Mouse (Mus musculus) forebrain, postnatal 0 days (tissue): Measurements from ENCODE around the gene Ispd. TPM values are rescaled to one million over a fixed set of nuclear protein-coding genes. Genes with fewer than 3 reads are reported as not detected.

ENCODE experiments used
- ATAC-seq: fragments of 200-750 bp; cut with Nextera tagmentation; 2 replicates; pipeline ENCODE4 v1.8.0; 2017; ENCODE audit warnings: mild to moderate bottlenecking, moderate library complexity
- DNase-seq: peaks from one replicate; pipeline ENCODE4 v3.0.0-alpha.2; 2015
- H3K27ac ChIP-seq: fragments of 300-500 bp; sonication (generic); 2 replicates; pipeline ENCODE4 v1.5.1; 2014; ENCODE audit warnings: low read depth, mild to moderate bottlenecking, antibody characterized with exemption, low read length, moderate library complexity, mixed read lengths
- H3K27me3 ChIP-seq: fragments of 300-500 bp; sonication (generic); 2 replicates; pipeline ENCODE4 v1.6.1; 2014; ENCODE audit warnings: mild to moderate bottlenecking, low read length, mixed read lengths; ENCODE audit not compliant: insufficient read depth
- H3K36me3 ChIP-seq: fragments of 300-500 bp; sonication (generic); 2 replicates; pipeline ENCODE4 v1.6.1; 2014; ENCODE audit warnings: mild to moderate bottlenecking, moderate library complexity; ENCODE audit not compliant: insufficient read depth
- H3K4me1 ChIP-seq: fragments of 300-500 bp; sonication (generic); 2 replicates; pipeline ENCODE4 v1.6.1; 2014; ENCODE audit warnings: antibody characterized with exemption; ENCODE audit not compliant: insufficient read depth
- H3K4me2 ChIP-seq: fragments of 300-500 bp; sonication (generic); 2 replicates; pipeline ENCODE4 v1.6.1; 2014; ENCODE audit warnings: low read depth, mild to moderate bottlenecking, moderate library complexity
- H3K4me3 ChIP-seq: fragments of 300-500 bp; sonication (generic); 2 replicates; pipeline ENCODE4 v1.5.1; 2014; ENCODE audit warnings: low read depth, low read length, mixed read lengths
- H3K9ac ChIP-seq: fragments of 300-500 bp; sonication (generic); 2 replicates; pipeline ENCODE4 v1.6.1; 2014; ENCODE audit warnings: mild to moderate bottlenecking
- H3K9me3 ChIP-seq: fragments of 300-500 bp; sonication (generic); 2 replicates; pipeline ENCODE4 v1.6.1; 2016; ENCODE audit warnings: low read length
- CTCF ChIP-seq: sonication (generic); IDR thresholded peaks from 2 replicates; pipeline ENCODE4 v1.5.1; 2016; ENCODE audit warnings: antibody characterized with exemption, control low read depth, low read depth
- WGBS: fragments of 180-500 bp; shearing (Covaris S2); extraction: QIAGEN DNeasy Blood & Tissue Kit; methylation state at CpG from one replicate; pipeline ENCODE4 v1.1.7; 2014; 5-methylcytosine and 5-hydroxymethylcytosine counted together
- polyA plus RNA-seq: library from polyadenylated mRNA; unstranded; fragments of >200 nt; fragmentation: Nextera tagmentation; extraction: Ambion mirVana; gene quantifications from 2 replicates; pipeline ENCODE4 v1.2.1, GENCODE M21; 2015
- total RNA-seq: library from RNA; depleted of rRNA; stranded (reverse); fragments of >200 nt; gene quantifications from 2 replicates; pipeline ENCODE4 v1.2.3, GENCODE M21; 2014

Gene Ispd
- total and polyA plus RNA-seq, 2 experiments from 2014 or later = 9.6 to 12.4 TPM

- DNase-seq (no peak), ATAC-seq (no peak)
- Histone ChIP-seq H3K4me2 (no peak overlapping the region), H3K4me3 (no peak overlapping the region), H3K9me3 (no peaks in the 10 kb centered on the region), H3K27me3 (no peaks in the 10 kb centered on the region), H3K36me3 (no peaks in the 10 kb centered on the region), H3K27ac (no peak overlapping the region), H3K9ac (no peak overlapping the region), H3K4me1 (no peaks in the 10 kb centered on the region)
- WGBS = 68% methylated on average over 1 of the region's 1 CpGs
- TF ChIP-seq CTCF = no peak
Measured at GRCm38 (mm10) chr12:36708810-36709209, 327.6 kb downstream of the Ispd start.

DNA sequence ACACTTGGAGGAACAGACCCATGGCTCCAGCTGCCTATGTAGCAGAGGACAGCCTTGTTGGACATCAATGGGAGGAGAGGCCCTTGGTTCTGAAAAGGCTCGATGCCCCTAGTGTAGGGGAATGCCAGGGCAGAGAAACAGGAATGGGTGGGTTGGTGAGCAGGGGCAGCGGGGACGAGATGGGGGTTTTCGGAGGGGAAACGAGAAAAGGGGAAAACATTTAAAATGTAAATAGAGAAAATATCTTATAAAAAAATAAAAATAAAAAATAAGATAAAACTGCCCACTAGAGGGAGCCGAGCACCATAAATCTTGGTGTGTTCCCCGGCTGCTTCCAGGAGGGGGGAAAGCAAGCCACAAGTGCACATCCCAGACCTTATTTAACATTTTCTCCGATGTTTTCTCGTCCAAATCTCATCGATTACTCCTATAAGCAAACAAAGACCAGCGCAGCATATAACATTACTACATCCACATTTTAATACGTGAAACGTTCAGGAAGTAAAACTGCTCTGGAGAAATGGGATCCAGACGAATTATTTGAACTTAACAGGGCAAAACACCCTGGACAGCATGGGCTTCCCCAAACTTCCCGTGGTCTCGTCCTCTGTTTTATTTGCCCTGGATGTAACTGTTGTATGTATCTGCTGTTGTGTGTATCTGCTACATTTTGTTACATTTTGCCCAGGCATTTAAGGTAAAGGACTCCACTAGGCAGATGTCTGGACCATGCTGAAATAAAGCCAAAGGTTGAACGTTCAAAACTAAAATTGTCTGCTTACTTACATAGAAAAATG is 332.8 kb downstream of the Ispd start:
- ATAC-seq (peak; percentile 63), DNase-seq (peak; percentile 77)
- no peak overlapping the region for H3K9ac ChIP-seq
- no peak overlapping the region for H3K27ac ChIP-seq
- no peaks in the 10 kb centered on the region for H3K9me3 ChIP-seq
- no peaks in the 10 kb centered on the region for H3K27me3 ChIP-seq
- H3K4me1 ChIP-seq = no peaks in the 10 kb centered on the region
- WGBS = 22% methylated on average over 17 of the region's 17 CpGs
- peak overlapping the region; percentile 27 for H3K4me2 ChIP-seq
- H3K4me3 ChIP-seq = no peak overlapping the region
- no peaks in the 10 kb centered on the region for H3K36me3 ChIP-seq
- peak; percentile 66 for TF ChIP-seq CTCF

DNA sequence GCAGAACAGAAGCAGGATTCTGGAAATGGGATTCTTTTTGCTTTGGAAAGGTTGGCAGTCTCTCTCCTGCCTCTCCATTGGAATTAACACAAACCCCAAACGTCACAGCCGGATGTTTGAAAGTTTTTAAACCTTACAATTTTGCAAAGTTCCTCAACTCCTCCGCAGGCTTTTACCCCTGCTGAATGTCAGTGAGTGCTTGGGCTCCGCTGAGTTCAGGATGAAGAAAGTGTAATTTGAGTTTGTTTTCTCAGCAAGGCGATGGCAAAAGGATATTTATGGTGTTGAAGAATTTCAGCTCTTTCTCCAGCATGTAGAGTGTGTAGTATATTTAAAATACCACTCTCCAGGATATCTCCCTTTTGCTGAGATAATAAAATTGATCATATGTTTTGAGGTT is 336.3 kb downstream of the Ispd start:
- no peaks in the 10 kb centered on the region for H3K36me3 ChIP-seq
- no peaks in the 10 kb centered on the region for H3K4me1 ChIP-seq
- H3K27me3 ChIP-seq = no peaks in the 10 kb centered on the region
- no peak overlapping the region for H3K9ac ChIP-seq
- no peak for TF ChIP-seq CTCF
- H3K4me3 ChIP-seq = no peak overlapping the region
- no peak overlapping the region for H3K27ac ChIP-seq
- H3K4me2 ChIP-seq = no peak overlapping the region
- DNase-seq (no peak), ATAC-seq (no peak)
- 63% methylated on average over 5 of the region's 5 CpGs for WGBS
- H3K9me3 ChIP-seq = no peaks in the 10 kb centered on the region

- 68% methylated on average over 2 of the region's 2 CpGs for WGBS
- Histone ChIP-seq H3K9ac (no peak overlapping the region), H3K4me2 (no peak overlapping the region)
Measured at GRCm38 (mm10) chr12:36718417-36718816, 337.2 kb downstream of the Ispd start.

DNA sequence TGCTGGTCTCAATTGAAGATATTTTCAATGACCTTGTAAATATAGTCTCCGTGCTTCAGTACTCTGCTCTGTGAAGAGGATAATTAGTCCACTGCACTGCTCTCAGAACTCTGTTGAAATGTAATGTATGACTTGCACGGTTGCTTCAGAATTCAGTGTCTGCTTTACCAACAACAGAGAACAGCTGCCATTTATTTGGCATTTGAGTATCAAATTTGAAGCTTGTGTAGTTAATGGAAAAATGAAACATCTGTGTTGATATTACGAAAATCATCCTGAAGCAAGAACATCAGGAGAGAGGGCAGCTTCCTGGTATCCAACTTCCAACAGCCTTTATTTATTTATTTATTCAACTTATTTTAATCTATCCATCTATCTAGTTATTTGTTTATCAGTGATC is 337.8 kb downstream of the Ispd start:
- no peaks in the 10 kb centered on the region for H3K4me1 ChIP-seq
- H3K4me2 ChIP-seq = no peak overlapping the region
- H3K36me3 ChIP-seq = no peaks in the 10 kb centered on the region
- no peak overlapping the region for H3K27ac ChIP-seq
- 55% methylated on average over 3 of the region's 3 CpGs for WGBS
- DNase-seq (no peak), ATAC-seq (no peak)
- TF ChIP-seq CTCF = no peak
- no peaks in the 10 kb centered on the region for H3K9me3 ChIP-seq
- H3K9ac ChIP-seq = no peak overlapping the region
- no peaks in the 10 kb centered on the region for H3K27me3 ChIP-seq
- no peak overlapping the region for H3K4me3 ChIP-seq

More at GRCm38 (mm10) chr12:36718417-36718816, 337.2 kb downstream of the Ispd start:
- ATAC-seq (no peak), DNase-seq (no peak)
- no peak overlapping the region for H3K27ac ChIP-seq
- H3K4me1 ChIP-seq = no peaks in the 10 kb centered on the region
- no peaks in the 10 kb centered on the region for H3K27me3 ChIP-seq
- no peaks in the 10 kb centered on the region for H3K9me3 ChIP-seq
- TF ChIP-seq CTCF = no peak
- no peak overlapping the region for H3K4me3 ChIP-seq
- H3K36me3 ChIP-seq = no peaks in the 10 kb centered on the region

- no peaks in the 10 kb centered on the region for H3K4me1 ChIP-seq
- no peaks in the 10 kb centered on the region for H3K36me3 ChIP-seq
- no peak for ATAC-seq
- TF ChIP-seq CTCF = no peak
- no peak overlapping the region for H3K4me2 ChIP-seq
- no peaks in the 10 kb centered on the region for H3K9me3 ChIP-seq
- H3K27me3 ChIP-seq = no peaks in the 10 kb centered on the region
- DNase-seq = no peak
- no peak overlapping the region for H3K9ac ChIP-seq
- H3K27ac ChIP-seq = no peak overlapping the region
- H3K4me3 ChIP-seq = no peak overlapping the region
- WGBS = 61% methylated on average over 3 of the region's 3 CpGs
Measured at GRCm38 (mm10) chr12:36720779-36721178, 339.5 kb downstream of the Ispd start.

DNA sequence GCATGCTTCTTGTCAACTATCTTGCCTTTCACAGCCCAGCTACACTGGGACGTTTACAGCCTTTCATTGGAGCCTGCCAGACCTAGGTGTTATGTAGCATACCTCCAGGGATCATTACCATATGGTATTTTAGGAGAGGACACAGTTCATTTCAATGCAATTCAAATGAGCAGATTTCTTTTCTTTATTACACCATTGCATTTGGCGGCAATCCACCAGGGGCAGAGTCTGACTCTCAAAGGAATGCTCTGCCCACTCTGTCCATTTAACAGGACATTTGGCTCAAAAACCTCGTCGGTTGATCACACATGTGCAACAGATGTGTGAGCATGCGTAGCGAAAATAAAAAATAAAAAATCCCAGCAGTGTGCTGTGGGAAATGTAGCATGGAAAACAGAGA is 340.0 kb downstream of the Ispd start:
- H3K9me3 ChIP-seq = no peaks in the 10 kb centered on the region
- H3K4me3 ChIP-seq = no peak overlapping the region
- no peak overlapping the region for H3K9ac ChIP-seq
- WGBS = 22% methylated on average over 6 of the region's 6 CpGs
- no peak overlapping the region for H3K4me2 ChIP-seq
- H3K27ac ChIP-seq = no peak overlapping the region
- 0 out of 2 replicates have a peak, but pooled peaks have one; percentile 9 for TF ChIP-seq CTCF
- DNase-seq (no peak), ATAC-seq (no peak)
- H3K36me3 ChIP-seq = no peaks in the 10 kb centered on the region
- H3K27me3 ChIP-seq = no peaks in the 10 kb centered on the region
- no peaks in the 10 kb centered on the region for H3K4me1 ChIP-seq
